ENCODE assay signal across 8 mouse cellular contexts in the genomic region with DNA sequence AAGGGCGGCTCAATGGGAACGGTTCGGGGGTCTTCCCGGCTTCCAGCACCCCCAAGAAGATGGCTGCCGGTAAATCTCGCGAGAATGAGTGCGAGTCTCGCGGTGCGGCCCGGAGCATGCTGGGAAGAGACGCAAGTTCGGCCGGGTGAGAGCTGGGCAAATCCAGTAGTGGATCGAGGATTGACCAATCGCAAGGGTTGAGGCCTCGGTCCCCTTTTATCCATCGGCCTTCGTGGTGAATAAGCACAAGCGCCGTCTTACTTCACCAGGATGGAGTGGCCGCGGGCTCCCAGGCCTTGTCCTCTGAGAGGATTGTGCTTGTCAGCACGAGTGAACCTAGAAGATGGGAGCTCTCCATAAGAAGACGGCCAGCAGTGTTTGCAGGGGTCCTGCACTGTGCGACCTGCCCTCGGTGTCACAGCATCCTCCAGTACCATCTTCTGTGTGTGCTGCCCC. TPM values are rescaled to one million over a fixed set of nuclear protein-coding genes. Genes with fewer than 3 reads are reported as not detected.
DNase-seq lines count a peak whose midpoint lies in the region; ATAC-seq and TF ChIP-seq lines count a peak whose summit lies in the region.

A gene (minus strand): TSS at position 90 of the 456 bp plus-strand sequence.

- no peaks in the 10 kb centered on the region for H3K9me3 ChIP-seq in hindbrain, postnatal 0 days (ENCODE audit: low read length)

- ATAC-seq in common myeloid progenitor, adult 5-6 weeks (replicated peaks; ENCODE audit: low read depth, poor library complexity, severe bottlenecking), result peak; percentile 94
- ATAC-seq in hindbrain, postnatal 0 days, result peak; percentile 98
- ATAC-seq in megakaryocyte, adult 5-6 weeks (ENCODE audit: poor library complexity, severe bottlenecking), result peak; percentile 91

- peak within 1 kb of the TSS; percentile 98 for H3K4me3 ChIP-seq in gastrocnemius, adult 2 months
- H3K4me3 ChIP-seq in hindbrain, postnatal 0 days (ENCODE audit: low read length), result peak within 1 kb of the TSS; percentile 100
- peak within 1 kb of the TSS; percentile 96 for H3K4me3 ChIP-seq in left cerebral cortex, adult 2 months

- peak within 1 kb of the TSS; percentile 97 for H3K9ac ChIP-seq in hindbrain, postnatal 0 days (replicated peaks; ENCODE audit: low read length)

- peak; percentile 99 for DNase-seq in ZHBTc4 (ENCODE audit: low read depth, low spot score)
- DNase-seq in gastrocnemius, adult 2 months, result peak; percentile 98
- peak; percentile 98 for DNase-seq in hindbrain, postnatal 0 days (ENCODE audit: low spot score)
- DNase-seq in left cerebral cortex, adult 2 months (ENCODE audit: extremely low spot score in 1 of 2, low spot score in 2 of 2), result peak; percentile 95 to 98
- peak; percentile 96 to 98 for DNase-seq in right cerebral cortex, adult 2 months (ENCODE audit: low spot score in 2 of 2)
- peak; percentile 96 for DNase-seq in urinary bladder, postnatal 14 days (ENCODE audit: low spot score)

- H3K4me1 ChIP-seq in hindbrain, postnatal 0 days (ENCODE audit: insufficient read depth, low read length), result peaks cover 14% of the 10 kb centered on the region

- no peak for TF ChIP-seq CTCF in gastrocnemius, adult 2 months (IDR thresholded peaks at IDR 0.05)
- no peak for TF ChIP-seq CTCF in hindbrain, postnatal 0 days (IDR thresholded peaks at IDR 0.05; ENCODE audit: low read depth)
- no peak for TF ChIP-seq CTCF in left cerebral cortex, adult 2 months (IDR thresholded peaks at IDR 0.05)

- H3K27me3 ChIP-seq in hindbrain, postnatal 0 days (ENCODE audit: insufficient read depth, low read length), result no peaks in the 10 kb centered on the region

- H3K36me3 ChIP-seq in hindbrain, postnatal 0 days (ENCODE audit: insufficient read depth, low read length), result no peaks in the 10 kb centered on the region

- intact Hi-C loops in gastrocnemius, adult 2 months (cut with DNase I), result loop anchor here (1.0 to 10.0 kb wide), 3 partner anchors 81 to 718 kb away; a partner anchor contains a TSS
- intact Hi-C loops in left cerebral cortex, adult 2 months (cut with DNase I), result loop anchor here (2.0 to 10.0 kb wide), 3 partner anchors 82 to 718 kb away; a partner anchor contains a TSS

- WGBS in hindbrain, postnatal 0 days, result under 1% methylated on average over 28 of the region's 28 CpGs

- H3K27ac ChIP-seq in gastrocnemius, adult 2 months, result peak within 1 kb of the TSS; percentile 97
- H3K27ac ChIP-seq in hindbrain, postnatal 0 days, result peak within 1 kb of the TSS; percentile 97
- H3K27ac ChIP-seq in left cerebral cortex, adult 2 months, result peak within 1 kb of the TSS; percentile 97

- peak within 1 kb of the TSS; percentile 78 for H3K4me2 ChIP-seq in hindbrain, postnatal 0 days (ENCODE audit: low read depth, low read length)

RNA-seq across cellular contexts. Expression of the gene that starts here (rescaled TPM):
- total RNA-seq in common myeloid progenitor, adult 5-6 weeks (2017), result 80.4 and 89.3 TPM in 2 replicates
- 10 to 100 TPM; 17.2 to 21.5 TPM for total RNA-seq in gastrocnemius, adult 2 months (2021)
- total RNA-seq in hindbrain, postnatal 0 days (2014; rRNA removed), result 32.9 and 35.9 TPM in 2 replicates
- polyA plus RNA-seq in hindbrain, postnatal 0 days (2015; fragmentation: Nextera tagmentation; extraction: Ambion mirVana), result 30.6 and 34.5 TPM in 2 replicates
- total RNA-seq in left cerebral cortex, adult 2 months (2021), result 10 to 100 TPM; 62.0 to 63.9 TPM
- total RNA-seq in megakaryocyte, adult 5-6 weeks (2015), result 39.4 and 41.5 TPM in 2 replicates
- total RNA-seq in megakaryocyte, adult 5-6 weeks (2017), result 35.6 and 43.0 TPM in 2 replicates

Comparison
In these comparisons a context has a peak if more than half of its experiments do, and no peak if none do; other contexts are left out.
1. Peak in every context shown above with its lines: DNase-seq, ATAC-seq, H3K4me3 ChIP-seq and H3K27ac ChIP-seq.